Mouse (Mus musculus) telencephalon, adult 2 months (tissue): ENCODE measurements at regions not wholly inside any gene's neighbourhood (a gene's known extent, or its start where the extent isn't known, plus 50 kb on each side); places are given as distances from the start of the nearest gene placed in this dataset.
A peak's percentile ranks its signal among the peaks of the same experiment; 100 is the strongest.

Experiments used
- DNase-seq: peaks from one replicate; pipeline ENCODE4 v3.0.0-alpha.2; 2011; ENCODE audit warnings: low read depth, low spot score

DNA sequence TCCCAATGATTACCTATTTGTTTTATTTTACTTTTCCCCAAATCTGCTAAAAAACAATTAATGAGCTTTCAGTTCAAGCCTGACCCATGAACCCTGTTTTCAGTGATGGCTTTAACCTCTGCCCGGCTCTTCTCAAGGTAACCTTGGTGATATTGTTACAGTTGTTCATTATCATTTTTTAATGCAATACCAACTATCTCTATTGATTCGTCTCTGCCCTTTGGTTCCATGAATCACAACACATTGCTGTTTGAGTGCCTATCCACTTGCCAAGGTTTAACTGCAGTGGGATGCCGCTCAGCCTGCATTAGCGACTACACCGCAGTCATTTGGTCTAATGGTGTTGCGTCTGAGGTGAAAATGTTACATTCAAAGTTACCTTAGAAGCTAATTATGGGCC is 317.9 kb downstream of the Etnk1 start:
- no peak for DNase-seq

DNA sequence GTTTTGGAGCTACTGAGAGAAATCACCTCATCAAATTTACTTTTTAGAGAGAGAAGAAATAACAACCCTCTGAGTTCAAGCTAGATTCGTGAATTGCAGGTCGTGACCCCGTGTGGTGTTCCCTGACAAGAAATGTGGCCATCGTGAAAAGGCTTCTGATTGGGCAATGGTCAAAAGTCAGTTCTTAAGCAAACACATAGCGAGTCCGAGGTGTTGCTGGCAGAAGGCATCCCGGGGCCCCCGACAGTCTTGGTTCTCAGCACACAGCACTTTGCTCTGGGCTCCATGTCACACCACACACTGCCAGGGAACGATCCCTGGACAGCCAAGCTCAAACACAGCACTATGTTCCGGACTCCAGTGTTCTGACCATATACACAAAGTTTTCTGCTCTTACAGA is 320.0 kb downstream of the Etnk1 start:
- DNase-seq = no peak

DNA sequence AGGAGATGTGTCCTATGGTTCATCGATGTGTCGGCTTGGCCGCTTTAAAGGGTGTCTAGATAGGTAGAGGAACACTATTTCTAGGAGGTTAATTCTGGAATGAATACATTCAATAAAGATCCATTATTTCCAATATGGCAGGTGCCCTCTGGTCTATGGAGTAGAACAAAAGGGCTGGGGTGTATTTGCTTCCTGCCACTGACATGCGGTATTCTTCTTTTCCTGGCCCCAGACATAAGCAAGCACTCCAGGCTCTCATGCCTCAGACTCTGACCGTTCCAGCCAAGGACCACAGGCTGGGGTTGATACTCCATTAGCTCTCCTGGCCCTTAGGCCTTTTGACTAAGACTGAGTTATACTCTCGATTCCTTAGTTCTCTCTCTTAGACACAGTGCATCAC is 323.0 kb downstream of the Etnk1 start:
- no peak for DNase-seq

DNA sequence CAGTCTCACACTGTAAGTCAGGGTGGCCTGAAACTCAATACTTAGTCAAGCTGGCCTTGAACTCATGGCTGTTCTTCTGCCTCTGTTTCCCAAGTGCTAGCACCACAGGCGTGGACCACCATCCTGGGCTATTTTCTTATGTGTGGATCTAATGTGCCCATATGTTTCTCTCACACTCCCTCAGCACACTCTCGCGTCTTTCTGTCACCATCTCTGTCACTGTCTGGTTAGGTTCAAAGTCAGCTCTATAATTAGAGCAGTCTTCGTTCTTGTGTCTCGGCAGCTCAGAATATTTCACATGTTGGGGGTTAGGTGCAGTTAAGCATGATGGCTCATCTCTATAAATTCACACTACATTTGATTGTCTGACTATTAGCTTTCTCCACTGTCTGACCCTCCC is 324.4 kb downstream of the Etnk1 start:
- no peak for DNase-seq

DNA sequence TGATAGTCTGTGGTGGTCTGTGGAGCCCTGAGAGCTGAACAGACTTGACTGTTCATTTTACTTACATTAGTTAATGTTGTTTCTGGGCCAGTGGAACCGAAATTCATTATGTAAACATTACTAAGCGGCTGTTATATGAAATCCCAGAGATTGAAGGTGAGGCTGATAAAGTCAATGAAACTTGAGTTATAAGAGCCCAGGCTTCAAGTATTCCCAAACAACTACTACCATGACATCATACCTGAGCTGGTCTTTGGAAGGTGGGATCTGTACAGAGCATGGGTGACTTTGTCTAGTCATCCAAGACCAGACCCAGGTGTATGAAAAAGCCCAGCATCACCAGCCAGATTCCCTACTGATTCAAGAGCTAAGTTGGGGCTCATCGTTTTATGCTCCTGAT is 326.5 kb downstream of the Etnk1 start:
- DNase-seq = no peak

DNA sequence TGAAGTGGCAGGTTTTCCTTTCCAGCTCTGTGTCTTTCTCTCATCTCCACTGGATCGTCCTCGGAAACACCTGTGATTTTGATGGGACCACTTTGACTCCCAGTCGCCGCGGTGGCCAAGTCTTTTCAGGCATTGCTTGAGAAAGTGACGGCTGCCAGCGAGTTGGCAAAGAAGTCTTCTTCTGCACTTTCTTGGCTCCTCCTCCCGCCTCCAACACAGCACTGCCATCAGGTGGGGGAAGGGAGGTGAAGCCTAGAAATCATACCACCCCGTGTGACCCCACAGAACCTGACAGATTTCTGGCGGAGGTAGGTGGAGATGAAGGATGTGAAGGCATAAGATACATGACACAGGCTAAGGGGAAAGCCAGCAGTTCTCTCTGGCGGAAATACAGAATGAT is 327.3 kb downstream of the Etnk1 start:
- no peak for DNase-seq

DNA sequence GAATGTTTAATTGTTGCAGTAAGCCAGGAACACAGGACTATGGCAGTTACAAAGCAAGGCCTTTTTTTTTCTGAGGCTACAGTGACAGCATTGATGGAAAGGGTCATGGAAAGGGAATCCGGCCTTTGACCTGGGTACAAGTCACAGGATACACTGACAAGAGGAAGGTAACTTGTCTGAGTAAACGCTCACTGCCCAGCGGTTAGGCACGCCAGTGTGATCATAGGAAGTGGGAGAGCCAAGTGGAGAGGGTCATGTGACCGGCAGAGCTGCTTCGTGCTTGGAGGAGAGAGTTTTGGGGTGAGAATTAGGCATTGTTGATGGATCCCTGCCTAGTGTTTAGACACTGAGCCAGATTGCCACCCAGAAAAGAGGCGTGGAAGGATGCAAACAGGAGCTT is 327.9 kb downstream of the Etnk1 start:
- DNase-seq = no peak

DNA sequence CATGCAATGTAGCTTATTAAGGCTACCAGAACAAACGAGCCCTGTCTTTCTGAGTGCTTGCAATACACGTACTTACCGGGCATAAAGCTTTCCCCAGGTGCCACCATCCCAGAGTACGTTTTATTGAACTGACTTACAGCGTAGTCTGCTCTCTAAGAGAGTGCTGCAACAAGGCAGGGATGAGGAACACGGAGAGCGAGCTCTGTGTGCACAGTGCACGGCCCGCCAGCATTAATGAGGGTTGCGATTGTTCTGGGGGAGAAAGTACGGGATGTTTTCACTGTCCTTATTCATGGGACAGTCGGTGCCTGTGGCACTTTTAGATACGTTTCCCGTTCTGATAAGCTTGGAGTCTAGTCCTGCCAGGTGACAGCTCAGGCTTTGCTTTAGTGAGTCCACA is 331.7 kb downstream of the Etnk1 start:
- no peak for DNase-seq

DNA sequence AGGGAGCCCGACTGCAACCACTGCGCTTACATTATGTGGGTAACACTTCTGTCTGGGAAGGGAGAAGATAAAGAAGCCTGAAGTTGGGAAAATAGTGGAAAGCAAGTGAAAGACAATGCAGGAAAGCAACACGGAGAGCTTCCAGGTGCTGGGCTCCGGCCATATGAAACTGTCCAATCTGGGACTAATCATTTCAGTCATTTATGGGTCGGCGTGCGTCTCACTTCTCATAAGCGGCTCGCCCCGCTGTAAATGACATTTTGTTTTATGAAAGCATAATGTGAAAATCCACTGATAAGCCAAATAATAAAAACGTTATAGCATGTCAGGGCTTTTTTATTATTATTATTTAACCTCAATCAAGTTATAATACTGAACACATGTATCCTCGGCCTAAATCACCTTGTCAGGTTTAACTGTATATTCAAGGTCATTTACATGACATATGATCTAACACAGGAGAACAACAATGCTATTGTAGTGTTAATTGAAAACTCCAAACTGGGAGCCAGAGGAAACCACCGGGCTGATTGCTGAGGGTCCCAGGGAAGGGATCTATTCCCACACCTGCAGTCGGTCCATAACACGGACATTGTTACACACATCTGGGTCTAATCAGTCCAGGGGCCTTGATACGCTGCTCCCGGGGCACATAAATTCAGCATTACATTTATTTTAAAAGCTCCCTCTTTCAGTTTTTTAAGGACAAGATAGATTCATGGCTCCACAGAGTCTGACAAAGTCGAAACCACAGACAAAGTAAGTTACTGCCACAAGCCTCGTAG is 332.4 kb downstream of the Etnk1 start:
- no peak for DNase-seq

DNA sequence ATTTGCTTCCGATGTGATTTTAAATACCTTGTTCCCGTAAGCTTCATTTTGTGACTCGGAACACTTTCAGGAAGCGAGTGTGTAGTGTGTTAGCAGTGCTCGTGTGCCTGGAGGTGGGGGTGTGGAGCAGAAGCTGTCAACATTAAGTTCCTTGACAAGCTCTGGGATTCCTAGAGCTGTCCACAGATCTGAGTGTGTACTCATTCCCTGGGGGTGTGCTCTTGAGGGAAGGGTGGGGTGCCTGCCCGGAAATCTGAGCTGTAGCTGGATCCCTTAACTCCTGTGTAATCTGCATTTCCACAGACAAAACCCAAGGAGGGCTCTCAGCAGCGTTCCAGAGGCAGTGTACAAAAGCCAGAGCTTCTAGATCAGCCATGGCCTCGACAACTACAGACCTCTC is 335.8 kb downstream of the Etnk1 start:
- DNase-seq = no peak

DNA sequence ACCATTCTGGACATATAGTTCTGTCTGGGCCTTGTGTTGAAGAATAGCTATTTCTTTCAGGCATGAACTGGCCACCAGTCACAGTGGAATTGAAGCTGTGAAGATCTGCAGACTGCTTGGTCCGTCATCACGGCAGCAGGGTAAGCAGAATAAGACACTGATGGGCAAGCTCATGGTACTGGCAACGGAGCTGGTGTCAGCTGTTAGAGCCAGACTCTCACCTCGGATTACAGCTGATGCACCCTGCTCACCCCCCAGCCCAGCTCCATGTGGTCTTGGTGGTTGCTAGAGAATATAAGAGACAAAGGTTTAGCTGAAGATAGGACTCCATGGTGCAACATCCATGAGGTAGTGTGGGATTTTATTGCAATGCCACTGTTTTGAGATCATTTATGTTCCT is 336.9 kb downstream of the Etnk1 start:
- no peak for DNase-seq

DNA sequence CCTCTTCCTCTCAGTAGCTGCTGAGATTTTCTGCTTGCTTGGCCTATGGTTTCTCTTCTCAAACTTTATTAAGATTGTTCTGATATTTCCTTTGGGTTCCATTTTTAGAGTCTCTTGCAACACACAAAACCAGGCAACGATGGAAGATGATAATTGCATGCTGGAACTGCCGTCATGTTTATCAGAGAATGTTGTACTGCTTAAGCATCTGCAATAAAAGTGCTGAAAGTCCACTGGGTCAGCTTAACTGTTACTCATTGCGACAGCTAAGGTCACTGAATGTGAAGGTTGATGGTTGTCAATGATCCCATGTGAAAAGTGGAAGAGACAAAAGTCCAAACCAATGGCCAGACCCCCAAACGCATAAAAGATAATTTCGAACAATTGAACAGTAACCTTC is 346.4 kb downstream of the Etnk1 start:
- no peak for DNase-seq

DNA sequence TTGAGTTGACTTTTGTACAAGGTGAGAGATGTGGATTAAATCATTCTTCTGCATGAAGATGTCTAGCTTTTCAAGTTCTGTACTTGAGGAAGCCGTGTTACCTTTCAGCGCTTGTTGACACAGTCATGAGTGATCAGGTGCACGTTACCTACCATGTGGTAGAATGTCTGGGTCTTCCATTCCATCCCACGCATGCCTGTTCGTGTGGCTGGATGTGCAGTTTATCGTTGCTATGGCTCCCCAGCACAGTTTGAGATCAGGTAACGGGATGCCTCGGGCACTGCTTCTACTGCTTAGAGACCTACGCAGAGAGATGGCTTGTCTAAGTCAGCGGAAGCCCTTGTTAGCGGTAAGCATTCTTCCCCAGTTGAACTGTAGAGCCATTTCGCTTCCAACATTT is 348.1 kb downstream of the Etnk1 start:
- no peak for DNase-seq

DNA sequence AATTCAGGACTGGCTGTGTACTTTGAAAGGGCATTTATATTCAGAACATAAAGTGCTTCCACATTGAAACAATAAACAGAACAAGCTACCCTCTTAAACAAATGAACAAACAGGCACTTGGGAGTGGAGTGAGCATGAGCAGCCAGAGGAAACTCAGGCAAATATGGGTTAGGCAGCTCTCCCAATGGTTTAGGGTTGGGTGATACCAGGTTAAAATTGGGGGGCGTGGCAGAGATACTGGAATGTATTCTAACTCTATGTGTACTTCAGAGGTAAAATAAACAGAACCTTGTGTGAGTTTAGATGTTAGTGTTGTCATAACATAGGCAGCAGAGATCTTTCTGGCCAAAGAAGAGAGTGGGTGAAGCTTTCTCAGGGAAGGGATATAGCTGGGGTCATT is 349.7 kb downstream of the Etnk1 start:
- DNase-seq = no peak

DNA sequence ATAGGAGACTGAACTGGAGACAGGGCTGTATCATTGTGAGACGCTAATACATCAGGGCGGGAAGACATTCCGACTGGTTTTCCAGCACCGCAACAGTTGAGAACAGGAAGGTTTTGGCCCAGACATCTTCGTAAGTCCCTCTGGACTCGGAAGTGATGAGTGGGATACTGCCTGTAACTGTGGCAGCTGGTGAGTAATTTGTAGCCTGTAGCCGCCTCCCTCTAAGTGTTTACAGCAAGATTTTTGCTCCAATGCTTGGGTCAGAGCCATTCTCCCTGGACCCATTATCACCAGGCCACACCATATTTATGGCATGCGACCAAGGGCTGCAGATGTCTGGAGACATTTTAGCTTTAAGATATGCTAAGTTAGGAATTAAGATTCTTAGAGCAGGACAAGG is 351.5 kb downstream of the Etnk1 start:
- no peak for DNase-seq

DNA sequence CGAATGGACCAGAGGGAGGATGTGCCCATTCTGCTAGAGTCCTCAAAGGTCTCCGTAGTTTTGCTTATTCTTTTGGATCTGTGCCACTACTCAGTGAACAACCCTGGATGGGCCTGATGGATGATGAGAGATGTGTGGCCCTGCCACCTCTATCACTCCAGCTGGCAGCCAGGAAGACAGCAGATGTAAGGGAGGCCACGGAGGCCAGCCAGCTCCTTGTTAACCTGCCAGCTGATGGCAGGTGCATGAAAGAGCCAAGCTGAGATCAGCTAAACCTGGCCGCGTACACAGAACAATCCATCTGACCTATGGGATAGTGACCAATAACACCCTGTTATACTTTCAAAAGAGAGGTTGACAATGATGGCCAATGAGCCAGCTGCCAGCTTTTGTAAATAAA is 352.6 kb downstream of the Etnk1 start:
- no peak for DNase-seq

DNA sequence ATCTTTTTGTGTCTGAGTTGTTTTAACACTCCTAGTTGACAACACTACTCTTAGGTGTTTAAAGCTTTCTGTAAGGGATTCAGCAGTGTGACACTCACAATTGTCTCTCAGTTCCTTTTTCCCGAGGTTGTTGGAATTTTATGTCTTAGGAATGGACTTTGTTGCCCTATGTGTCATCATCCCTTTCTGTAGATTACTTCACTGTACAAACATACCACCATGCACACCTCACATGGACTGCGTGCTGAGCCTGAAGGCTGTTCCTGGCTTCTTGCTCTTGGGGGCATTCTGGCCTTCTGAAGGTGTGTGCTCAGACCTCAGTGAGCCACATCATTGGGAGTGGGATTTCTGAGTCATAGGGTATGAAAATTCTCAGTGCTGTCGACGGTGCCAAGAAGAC is 358.1 kb downstream of the Etnk1 start:
- DNase-seq = no peak

DNA sequence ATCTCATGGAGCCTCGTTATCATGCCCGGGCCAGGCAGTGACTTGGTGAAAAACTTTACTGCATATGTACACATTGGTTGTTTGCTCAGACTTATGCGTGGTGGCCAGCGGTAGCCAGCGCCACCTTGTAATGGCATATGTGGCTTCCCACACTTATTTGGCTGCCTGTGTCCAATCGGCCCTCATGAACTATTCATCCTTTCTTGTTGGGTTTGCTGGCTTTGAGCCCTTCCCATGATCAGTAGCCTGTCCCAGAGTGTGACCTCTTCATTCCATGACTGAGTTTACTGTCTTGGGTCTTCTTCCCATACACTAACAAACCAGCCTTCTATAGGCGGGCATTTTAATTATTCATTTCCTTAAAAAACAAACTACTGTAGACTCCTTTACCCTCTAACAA is 361.9 kb downstream of the Etnk1 start:
- DNase-seq = no peak

DNA sequence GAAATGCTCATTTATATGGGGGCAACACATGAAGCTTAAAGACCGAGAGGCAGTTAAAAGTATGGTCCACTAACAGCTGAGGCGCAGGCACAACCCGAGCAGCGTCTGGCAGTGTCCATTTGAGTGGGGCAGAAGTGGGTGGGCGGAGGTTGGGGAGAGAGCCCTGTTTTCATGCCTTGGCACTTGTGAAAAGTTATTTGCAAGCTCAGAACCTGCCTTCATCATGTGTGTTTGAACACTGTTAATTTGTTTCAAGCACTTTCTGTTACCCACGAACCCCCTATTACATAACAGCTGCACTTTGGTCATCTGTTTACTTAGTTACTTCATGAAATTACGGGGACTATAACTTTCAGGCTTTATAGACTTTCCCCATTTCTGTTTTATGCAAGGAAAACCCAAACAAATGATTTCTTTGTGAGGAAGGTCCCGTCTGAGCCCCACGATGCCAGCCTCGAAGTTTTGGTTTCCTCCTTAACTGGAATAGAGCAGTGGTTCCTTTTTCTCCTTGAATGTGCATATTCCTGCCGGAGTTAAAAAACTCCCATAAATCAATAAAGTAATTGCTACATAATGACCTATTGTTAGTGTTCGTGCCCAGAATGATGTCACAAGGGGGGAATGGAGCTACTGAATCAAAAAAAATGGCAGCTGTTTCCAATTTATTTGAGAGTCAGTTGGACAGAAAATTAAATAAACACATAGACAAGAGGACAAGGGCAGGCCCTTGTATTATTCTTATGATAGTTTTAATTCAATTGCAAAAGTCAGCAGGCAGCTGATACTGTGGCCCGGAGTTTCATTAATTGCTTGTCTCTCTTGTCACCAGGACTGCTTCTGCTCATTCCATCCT is 363.6 kb downstream of the Etnk1 start:
- DNase-seq = no peak

DNA sequence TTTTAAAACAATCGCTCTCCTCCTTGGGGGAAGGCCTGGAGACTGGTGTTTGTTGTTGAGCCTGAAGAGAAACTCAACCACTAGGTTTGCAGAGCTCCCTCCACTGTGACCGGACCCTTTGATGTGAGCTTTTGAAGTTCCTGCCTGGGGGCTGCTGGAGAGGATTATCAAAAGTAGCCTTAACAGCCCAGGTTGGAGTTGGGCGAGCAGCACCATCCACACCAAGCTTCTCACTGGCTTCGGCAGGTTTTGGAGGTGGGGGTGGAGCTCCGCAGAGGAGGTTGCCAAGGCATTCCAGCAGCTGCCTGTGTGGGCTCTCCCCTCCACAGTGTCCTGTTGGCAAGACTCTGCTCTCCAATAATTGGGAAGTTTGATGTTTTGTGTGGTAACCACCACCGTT is 364.5 kb downstream of the Etnk1 start:
- no peak for DNase-seq

DNA sequence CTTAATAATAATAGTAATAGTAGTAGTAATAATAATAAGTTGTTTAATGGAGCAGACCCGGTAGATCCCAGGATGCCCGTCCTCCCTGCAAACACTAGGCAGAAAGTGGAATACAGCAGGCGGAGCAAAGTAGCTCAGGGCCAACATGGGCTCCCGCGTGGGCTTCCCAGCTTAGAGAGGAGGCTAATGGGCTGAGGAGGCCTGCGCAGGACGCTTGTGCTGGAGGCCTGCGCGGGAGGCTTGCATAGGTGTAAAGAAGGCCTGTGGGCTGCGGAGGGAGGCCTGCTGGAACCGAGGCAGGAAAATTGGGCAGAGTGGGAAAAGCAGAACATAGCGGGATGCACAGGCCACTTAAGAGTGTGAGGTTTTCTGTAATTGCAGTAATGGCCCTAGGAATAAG is 365.4 kb downstream of the Etnk1 start:
- DNase-seq = no peak

DNA sequence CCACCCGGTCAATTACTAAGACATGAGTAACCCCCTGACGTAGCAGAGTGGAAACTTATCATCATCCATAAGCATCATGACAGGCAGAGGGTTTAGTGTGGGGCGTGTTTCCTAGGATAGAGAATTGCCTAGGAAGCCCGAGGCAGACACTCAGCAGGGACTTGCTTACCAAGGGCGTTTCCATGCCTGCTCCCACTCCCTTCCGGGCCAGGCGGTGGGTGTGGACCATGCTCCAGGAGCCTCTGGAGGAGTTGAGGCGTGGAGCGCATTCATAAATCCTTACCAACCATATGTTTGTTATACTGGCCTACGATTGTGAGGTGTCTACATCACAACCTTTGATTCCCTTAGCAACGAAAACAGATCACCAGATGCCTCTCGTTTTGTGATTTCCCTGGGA is 368.2 kb downstream of the Etnk1 start:
- DNase-seq = peak; percentile 21

DNA sequence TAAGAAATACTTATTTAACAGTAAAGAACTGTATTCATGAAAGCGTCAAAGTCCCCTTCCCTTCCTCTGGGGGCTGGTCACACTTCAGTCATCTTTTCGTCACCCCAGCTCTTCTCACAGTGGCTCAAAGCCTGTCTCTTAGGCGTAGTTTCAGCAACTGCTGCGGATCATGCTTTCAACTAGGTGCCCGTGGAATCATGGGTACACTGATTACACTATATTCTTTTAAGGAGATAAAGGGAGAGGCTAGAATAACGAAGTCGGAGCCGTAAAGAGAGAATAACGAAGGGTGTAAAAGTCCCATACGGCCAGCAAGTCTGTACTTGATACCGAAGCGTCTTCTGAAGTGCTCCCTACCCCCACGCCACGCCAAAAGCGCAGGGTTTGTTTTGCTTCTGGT is 368.7 kb downstream of the Etnk1 start:
- DNase-seq = peak; percentile 23
